Mouse (Mus musculus) CD4-positive naive resting alpha-beta T cell, adult 76 days (primary cell): Measurements from ENCODE around the gene Polrmt. TPM values are rescaled to one million over a fixed set of nuclear protein-coding genes. Genes with fewer than 3 reads are reported as not detected.

Experiments
- total RNA-seq: library from RNA; stranded (reverse); gene quantifications from one replicate; pipeline ENCODE4 v1.2.4, GENCODE M21; 2023

The Polrmt gene
- total RNA-seq, result 48.0 TPM

DNA sequence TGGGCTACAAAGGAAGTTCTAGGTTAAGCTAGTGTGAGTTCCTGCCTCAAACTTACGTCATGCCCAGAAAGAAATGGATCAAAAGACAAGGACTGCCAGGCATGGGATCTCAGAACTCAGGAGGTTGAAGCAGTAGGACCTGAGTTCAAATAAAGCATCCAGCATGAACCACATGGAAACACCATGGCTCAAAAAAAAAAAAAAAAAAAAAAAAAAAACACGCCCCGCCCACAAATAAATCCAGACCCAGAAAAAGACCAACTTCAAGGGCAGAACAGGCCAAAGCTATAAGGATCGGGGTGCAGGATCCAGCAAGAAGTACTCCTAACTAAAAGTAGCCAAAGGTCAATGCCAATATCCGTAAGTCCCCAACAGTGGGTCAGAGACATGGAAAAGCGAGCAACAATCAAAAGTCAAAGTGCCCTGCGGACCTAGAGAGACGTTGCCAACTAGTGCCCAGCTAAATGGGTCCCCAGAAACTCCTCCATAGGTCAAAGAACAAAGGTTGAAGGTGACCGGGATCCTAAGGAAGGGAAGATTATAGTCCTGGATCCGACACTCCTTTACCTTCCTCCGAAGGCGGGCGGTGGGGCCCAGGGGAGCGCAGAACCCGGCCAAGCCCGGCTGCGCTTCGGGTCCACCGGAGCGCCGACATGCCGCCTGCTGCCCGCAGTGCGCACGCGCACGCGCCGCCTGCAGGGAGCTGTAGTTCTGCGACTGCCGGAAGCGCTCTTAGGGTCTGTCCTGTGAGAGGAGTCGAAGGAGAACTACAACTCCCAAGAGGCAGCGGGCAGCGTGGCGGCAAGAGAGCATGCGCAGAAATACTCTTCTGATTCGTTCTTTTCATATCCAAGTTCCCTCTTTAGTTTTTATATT is at the start of gene Polrmt:
Gene Polrmt (minus strand): TSS at position 684 of the 876 bp plus-strand sequence.

DNA sequence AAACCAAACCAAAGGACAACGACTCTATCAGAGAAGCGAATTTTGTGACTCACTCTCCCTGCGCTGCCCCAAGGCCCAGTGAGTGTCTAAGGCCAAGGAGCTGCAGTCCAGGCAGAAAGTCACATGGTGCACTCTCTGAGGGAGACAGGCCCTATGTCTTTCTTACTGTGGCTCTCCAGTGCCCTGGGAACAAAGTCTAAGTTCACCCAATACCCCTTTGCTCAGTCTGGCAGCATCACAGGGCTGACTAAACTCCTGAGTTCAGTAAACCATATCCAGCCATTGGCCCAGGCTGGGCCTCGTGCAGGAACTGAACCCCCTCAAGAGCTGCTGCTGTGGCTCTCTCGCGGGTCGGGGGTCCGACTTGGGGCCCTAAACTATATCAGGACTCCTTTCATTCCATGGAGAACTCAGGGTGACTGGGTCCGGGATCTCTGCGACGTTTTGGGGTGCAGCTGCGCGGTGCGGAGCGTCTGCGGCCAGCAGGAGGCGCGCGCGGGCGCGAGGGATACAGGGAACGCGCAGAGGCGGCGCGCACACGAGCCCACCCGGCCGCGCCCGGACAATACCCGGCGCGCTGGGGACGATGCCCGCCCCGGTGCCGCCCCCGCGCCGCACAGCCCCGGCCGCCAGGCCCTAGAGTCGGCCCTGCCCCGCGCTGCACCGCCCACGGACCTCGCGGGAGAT is 46.8 kb upstream of the Polrmt start, which contains the start of gene Palm:
Gene Palm (plus strand): TSS at position 522 of the 687 bp plus-strand sequence.

DNA sequence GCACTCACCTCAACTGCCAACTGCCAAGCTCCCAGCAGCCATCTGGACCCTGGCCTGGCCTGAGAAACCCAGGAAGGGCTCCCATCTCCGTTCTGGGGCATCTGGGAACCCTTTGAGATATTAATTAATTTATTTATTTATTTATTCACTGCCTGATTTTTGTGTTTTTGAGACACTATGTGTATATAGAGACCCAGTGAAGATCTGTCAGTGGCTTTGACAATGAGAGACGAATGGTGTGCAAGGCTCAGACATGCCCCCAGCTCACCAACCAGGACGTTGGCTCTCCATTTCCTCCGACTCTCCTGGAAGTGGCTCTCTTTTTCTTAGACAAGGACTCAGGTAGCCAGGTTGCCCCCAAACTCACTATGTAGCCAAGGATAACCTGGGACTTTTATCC is 44.5 kb upstream of the Polrmt start, which contains the start of gene Prss57:
Gene Prss57 (minus strand): TSS at position 101 of the 400 bp plus-strand sequence.

DNA sequence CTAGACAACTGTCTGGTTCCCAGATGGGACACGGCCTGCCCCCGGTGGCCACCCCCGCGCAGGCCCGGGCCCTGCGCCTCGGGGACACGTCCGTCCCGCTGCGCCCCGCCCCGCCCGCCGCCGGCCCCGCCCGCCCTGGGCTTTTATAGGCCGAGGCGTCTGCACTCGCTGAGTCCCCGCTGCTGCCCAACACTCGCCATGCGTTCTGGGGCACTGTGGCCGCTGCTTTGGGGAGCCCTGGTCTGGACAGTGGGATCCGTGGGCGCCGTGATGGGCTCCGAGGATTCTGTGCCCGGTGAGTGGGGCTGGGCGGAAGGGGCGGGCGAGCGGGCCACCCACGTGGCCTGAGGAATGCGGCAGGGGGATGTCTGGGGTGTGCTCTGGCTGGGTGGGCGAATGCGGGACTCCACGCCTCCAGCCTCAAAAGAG is 30.7 kb upstream of the Polrmt start, which contains the start of gene Fstl3:
Gene Fstl3 (plus strand): TSS at position 170 of the 429 bp plus-strand sequence.

DNA sequence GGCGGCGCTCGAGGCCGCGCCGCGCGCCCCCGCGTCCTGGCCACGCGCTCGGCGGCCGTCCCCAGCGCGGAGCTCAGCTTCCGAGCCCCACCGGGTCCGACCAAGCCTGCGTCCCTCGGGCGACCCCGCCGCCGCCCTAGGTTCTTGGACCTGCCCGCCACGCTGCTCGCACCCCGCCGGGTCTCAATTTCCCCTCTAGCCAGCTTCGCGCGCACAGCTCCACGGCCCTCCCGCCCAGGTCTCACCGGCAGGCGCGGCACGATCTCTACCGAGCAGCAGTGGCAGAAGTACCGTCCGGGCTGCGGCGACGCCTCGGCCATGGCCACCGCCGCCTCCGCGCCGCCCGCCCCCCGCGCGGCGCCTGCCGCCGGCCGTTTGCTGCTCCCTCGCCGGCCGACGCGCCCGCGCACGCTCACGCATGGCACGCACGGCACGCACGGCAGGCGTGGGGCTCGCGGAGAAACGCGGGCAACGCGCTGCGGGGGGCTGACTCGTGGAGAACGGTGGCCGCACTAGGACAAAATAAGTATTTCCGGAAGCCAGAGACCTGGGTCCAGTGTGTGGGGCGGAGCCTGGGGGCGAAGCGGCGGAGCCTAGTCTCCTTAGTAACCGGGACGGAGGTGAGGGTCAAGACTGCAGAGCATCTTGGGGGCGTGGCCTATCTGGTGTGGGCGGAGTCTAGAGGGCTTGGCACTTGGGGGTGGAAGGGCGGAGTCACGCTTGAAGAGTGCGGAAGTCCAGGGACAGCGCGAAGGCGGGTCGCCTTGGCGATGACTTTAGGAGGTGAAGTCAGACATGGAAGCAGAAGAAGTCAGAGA is 20.3 kb upstream of the Polrmt start, which contains the start of gene Rnf126:
Gene Rnf126 (minus strand): TSS at position 445 of the 818 bp plus-strand sequence.

DNA sequence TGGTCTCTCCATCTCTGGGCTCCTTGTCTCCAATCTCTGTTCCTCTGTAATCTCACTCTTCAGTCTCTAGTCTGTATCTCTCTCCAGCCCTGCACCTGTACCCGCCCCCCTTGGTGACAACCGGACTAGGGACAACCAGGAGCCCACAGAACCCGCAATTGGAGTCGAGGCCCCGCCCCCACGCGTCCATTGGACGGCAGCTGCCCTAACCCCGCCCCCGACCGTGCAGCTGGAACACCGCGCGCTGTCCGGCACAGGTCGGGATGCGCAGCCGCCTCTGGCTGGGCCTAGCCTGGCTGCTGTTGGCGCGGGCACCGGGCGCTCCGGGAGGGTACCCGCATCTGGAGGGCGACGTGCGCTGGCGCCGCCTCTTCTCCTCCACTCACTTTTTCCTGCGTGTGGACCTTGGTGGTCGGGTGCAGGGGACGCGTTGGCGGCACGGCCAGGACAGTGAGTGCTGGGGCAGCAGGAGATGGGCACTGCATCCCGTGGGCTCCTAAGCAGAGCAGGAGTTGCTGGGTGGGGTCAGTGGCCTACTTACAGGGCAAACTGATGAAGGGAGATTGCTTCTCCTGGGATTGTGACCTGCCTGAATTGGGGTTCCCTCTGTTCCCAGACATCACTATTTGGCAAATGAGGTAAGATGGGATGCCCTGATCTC is 8.6 kb upstream of the Polrmt start, which contains the start of gene Fgf22:
Gene Fgf22 (plus strand): TSS at position 221 of the 661 bp plus-strand sequence.

DNA sequence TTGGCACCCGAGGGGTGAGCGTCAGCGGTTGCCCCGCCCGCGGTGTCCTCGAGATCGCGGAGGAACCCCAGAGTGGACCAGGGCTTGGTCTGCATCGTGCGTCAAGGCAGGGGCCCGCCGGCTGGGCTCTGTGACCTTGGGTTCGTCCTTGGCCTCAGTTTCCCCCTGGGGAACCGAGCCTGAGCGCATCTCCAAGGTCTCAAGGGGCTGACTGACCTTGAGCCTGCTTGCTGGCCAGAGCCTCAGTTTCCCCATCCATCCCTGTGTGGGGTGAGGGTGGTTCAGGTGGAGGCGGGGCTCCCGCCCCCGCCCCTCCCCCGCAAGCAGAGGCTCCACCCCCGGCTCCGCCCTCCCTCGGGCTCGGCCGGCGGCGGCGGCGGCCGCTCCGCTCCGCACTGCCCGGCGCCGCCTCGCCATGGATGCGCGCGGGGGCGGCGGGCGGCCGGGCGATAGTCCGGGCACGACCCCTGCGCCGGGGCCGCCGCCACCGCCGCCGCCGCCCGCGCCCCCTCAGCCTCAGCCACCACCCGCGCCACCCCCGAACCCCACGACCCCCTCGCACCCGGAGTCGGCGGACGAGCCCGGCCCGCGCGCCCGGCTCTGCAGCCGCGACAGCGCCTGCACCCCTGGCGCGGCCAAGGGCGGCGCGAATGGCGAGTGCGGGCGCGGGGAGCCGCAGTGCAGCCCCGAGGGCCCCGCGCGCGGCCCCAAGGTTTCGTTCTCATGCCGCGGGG is 30.0 kb downstream of the Polrmt start, which contains the start of gene Hcn2:
Gene Hcn2 (plus strand): TSS at position 381 of the 734 bp plus-strand sequence.

DNA sequence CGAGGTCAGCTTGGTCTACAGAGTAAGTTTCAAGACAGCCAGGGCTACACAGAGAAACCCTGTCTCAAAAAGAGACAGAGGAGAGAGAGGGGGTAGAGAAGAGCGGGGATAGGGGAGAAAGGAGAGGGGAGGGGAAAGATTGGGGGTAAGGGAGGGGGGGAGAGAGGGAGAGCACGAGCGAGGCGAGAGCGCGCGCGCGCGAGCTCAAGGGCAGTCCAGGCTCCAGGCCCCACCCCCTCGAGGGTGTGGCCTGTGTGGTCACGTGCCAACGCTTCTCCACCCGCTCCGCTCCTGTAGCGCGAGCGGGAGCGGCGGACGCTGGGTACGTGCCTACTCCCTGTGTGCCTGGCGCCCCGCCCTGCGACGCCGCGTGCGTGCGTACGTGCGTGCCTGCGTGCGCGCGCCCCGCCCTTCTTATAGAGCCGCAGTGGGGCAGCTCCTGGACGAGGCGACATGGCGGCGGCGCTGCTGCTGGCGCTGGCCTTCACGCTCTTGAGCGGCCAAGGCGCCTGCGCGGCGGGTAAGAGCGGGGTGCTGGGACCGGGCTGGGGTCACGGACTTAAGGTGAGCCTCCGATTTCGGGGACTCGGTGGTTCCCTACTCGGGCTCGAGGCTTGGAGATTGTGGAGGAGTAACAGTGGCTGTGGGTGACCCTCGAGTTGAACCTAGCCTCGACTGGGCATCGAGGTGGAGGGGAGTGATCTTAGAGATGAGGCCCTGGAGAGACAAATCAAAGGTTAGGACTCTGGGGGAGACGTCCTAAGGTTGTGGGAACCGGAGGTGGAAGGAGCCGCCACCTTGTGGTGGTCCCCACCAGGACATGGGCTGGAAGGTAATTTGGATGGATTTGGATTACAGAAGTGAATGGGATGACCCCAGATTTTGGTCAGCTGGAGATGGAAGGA is 42.1 kb downstream of the Polrmt start, which contains the start of gene Bsg:
Gene Bsg (plus strand): TSS at position 427 of the 905 bp plus-strand sequence.

DNA sequence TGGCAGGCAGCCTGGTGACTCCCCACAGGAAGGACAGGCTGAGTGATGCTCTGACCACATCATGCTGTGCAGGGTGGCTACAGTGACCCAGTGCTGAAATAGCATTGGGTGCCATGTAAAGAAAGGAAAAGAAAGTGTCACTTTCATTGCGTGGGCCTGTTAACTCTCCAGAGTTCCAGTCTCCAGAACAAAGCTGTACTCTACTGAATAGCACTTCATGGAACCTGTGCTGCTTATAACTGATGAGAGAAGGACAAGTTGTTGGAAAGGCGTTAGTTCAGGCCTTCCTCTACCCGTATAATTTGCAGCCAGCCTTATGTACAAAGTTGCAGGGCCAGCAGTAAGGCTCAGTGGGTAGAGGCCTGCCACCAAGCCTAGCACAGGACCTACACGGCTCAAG is 57.7 kb downstream of the Polrmt start, which contains the start of gene Gzmm:
Gene Gzmm (plus strand): TSS at position 301 of the 400 bp plus-strand sequence.

Other genes with a start within 250 kb of the Polrmt start
- 2.9 TPM for gene Plpp2, start 212.8 kb downstream of the Polrmt start, total RNA-seq
- gene Mier2, start 191.4 kb downstream of the Polrmt start, total RNA-seq, result 57.4 TPM
- not detected for gene Theg, start 159.2 kb downstream of the Polrmt start, total RNA-seq
- gene C2cd4c, start 132.6 kb downstream of the Polrmt start, total RNA-seq, result not detected
- gene Shc2, start 108.7 kb downstream of the Polrmt start, total RNA-seq, result not detected
- not detected for gene Odf3l2, start 100.8 kb downstream of the Polrmt start, total RNA-seq
- gene Madcam1, start 82.0 kb downstream of the Polrmt start, total RNA-seq, result not detected
- 18.3 TPM for gene Tpgs1, start 77.2 kb downstream of the Polrmt start, total RNA-seq
- gene Cdc34, start 64.4 kb downstream of the Polrmt start, total RNA-seq, result 81.6 TPM
- 2.1 TPM for gene Gzmm, start 57.6 kb downstream of the Polrmt start, total RNA-seq
- 88.4 TPM for gene Bsg, start 42.1 kb downstream of the Polrmt start, total RNA-seq
- gene Hcn2, start 29.9 kb downstream of the Polrmt start, total RNA-seq, result not detected
- not detected for gene Fgf22, start 8.5 kb upstream of the Polrmt start, total RNA-seq
- 58.0 TPM for gene Rnf126, start 20.4 kb upstream of the Polrmt start, total RNA-seq
- not detected for gene Fstl3, start 30.7 kb upstream of the Polrmt start, total RNA-seq
- gene Prss57, start 44.4 kb upstream of the Polrmt start, total RNA-seq, result not detected
- 2.8 TPM for gene Palm, start 47.0 kb upstream of the Polrmt start, total RNA-seq
- not detected for gene Misp, start 74.4 kb upstream of the Polrmt start, total RNA-seq
- gene Ptbp1, start 107.8 kb upstream of the Polrmt start, total RNA-seq, result 788 TPM
- not detected for gene Prtn3, start 127.9 kb upstream of the Polrmt start, total RNA-seq
- 2.3 TPM for gene Plppr3, start 128.1 kb upstream of the Polrmt start, total RNA-seq
- not detected for gene Elane, start 139.7 kb upstream of the Polrmt start, total RNA-seq
- gene Cfd, start 144.3 kb upstream of the Polrmt start, total RNA-seq, result not detected
- 74.1 TPM for gene Med16, start 162.3 kb upstream of the Polrmt start, total RNA-seq
- not detected for gene Gm26602, start 164.3 kb upstream of the Polrmt start, total RNA-seq
- gene Kiss1r, start 170.4 kb upstream of the Polrmt start, total RNA-seq, result 0.47 TPM
- 96.5 TPM for gene R3hdm4, start 174.6 kb upstream of the Polrmt start, total RNA-seq
- 7.9 TPM for gene Arid3a, start 180.5 kb upstream of the Polrmt start, total RNA-seq
- gene Wdr18, start 213.6 kb upstream of the Polrmt start, total RNA-seq, result 61.8 TPM
- 0.18 TPM for gene Grin3b, start 224.1 kb upstream of the Polrmt start, total RNA-seq
- 154 TPM for gene Tmem259, start 237.7 kb upstream of the Polrmt start, total RNA-seq
- gene Cnn2, start 242.0 kb upstream of the Polrmt start, total RNA-seq, result 387 TPM
- 68.3 TPM for gene Abca7, start 249.9 kb upstream of the Polrmt start, total RNA-seq